Mouse (Mus musculus) lung, embryonic 14.5 days (tissue): ENCODE measurements around the gene Ppm1h. TPM values are rescaled to one million over a fixed set of nuclear protein-coding genes. Genes with fewer than 3 reads are reported as not detected.

Source experiments
- ATAC-seq: fragments of 200-750 bp; cut with Nextera tagmentation; 2 replicates; pipeline ENCODE4 v1.8.0; 2017; ENCODE audit warnings: mild to moderate bottlenecking, moderate TSS enrichment, moderate library complexity; ENCODE audit not compliant: insufficient read depth
- DNase-seq: peaks from one replicate; pipeline ENCODE4 v3.0.0-alpha.2; 2015
- H3K27ac ChIP-seq: fragments of 300-500 bp; sonication (generic); 2 replicates; pipeline ENCODE4 v1.5.1; 2014; ENCODE audit warnings: low read depth, mild to moderate bottlenecking, moderate library complexity
- H3K27me3 ChIP-seq: fragments of 300-500 bp; sonication (generic); 2 replicates; pipeline ENCODE4 v1.6.1; 2014; ENCODE audit warnings: low read length, control low read depth; ENCODE audit not compliant: insufficient read depth
- H3K36me3 ChIP-seq: fragments of 300-500 bp; sonication (generic); 2 replicates; pipeline ENCODE4 v1.6.1; 2014; ENCODE audit warnings: control low read depth; ENCODE audit not compliant: insufficient read depth
- H3K4me1 ChIP-seq: fragments of 300-500 bp; sonication (generic); 2 replicates; pipeline ENCODE4 v1.6.1; 2014; ENCODE audit warnings: antibody characterized with exemption, control low read depth; ENCODE audit not compliant: insufficient read depth
- H3K4me2 ChIP-seq: fragments of 300-500 bp; sonication (generic); 2 replicates; pipeline ENCODE4 v1.6.1; 2014; ENCODE audit warnings: mild to moderate bottlenecking
- H3K4me3 ChIP-seq: fragments of 300-500 bp; sonication (generic); 2 replicates; pipeline ENCODE4 v1.5.1; 2014; ENCODE audit warnings: low read depth, low read length
- H3K9ac ChIP-seq: fragments of 300-500 bp; sonication (generic); 2 replicates; pipeline ENCODE4 v1.6.1; 2014
- H3K9me3 ChIP-seq: fragments of 300-500 bp; sonication (generic); 2 replicates; pipeline ENCODE4 v1.6.1; 2016; ENCODE audit warnings: low read depth, low read length, control low read depth
- CTCF ChIP-seq: IDR thresholded peaks from 2 replicates; pipeline ENCODE4 v1.5.1; 2016; ENCODE audit warnings: antibody characterized with exemption, low read depth
- WGBS: fragments of 180-500 bp; shearing (Covaris S2); extraction: QIAGEN DNeasy Blood & Tissue Kit; methylation state at CpG from one replicate; pipeline ENCODE4 v1.1.7; 2014; 5-methylcytosine and 5-hydroxymethylcytosine counted together
- polyA plus RNA-seq: library from polyadenylated mRNA; unstranded; fragments of >200 nt; fragmentation: Nextera tagmentation; extraction: Ambion mirVana; gene quantifications from 2 replicates; pipeline ENCODE4 v1.2.1, GENCODE M21; 2014

Gene Ppm1h
- polyA plus RNA-seq, 1 experiment from 2014 or later: 7.1 TPM

DNA sequence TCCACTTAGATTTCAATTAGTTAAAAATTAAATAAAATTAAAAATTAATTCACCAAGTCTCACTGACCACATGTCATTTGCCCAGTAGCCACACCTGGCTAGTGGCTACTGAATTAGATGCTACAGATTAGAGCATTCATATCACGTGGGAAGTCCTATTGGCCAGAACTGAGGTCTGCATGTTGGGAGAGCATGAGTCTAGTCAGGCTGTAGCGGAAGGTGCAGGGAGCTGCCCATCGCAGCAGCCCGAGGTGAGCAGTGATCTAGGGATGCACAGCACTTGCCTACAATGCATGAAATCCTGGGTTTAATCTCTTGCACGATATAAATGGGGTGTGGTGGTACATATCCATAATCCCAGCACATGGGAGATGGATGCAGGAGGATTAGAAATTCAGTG, 206.7 kb downstream of the Ppm1h start:
- 85% methylated on average over 5 of the region's 5 CpGs for WGBS
- H3K9me3 ChIP-seq: no peaks in the 10 kb centered on the region

GRCm38 (mm10) chr10:122886055-122886915, 207.7 kb downstream of the Ppm1h start:
- 8% methylated on average over 26 of the region's 26 CpGs for WGBS
- Histone ChIP-seq H3K4me1 (peaks cover 39% of the 10 kb centered on the region), H3K4me2 (peak overlapping the region; percentile 53), H3K9me3 (no peaks in the 10 kb centered on the region), H3K4me3 (peak overlapping the region; percentile 13; the same call in 1 of the 2 replicates), H3K9ac (peak overlapping the region; percentile 46; the same call in 1 of the 2 replicates), H3K36me3 (no peaks in the 10 kb centered on the region), H3K27me3 (no peaks in the 10 kb centered on the region), H3K27ac (peak overlapping the region; percentile 82)
- peak; percentile 81 for DNase-seq
- TF ChIP-seq CTCF: no peak
- peak; percentile 26 for ATAC-seq

More for the DNA sequence above, 206.7 kb downstream of the Ppm1h start:
- Histone ChIP-seq H3K27me3 (no peaks in the 10 kb centered on the region), H3K4me1 (peaks cover 36% of the 10 kb centered on the region), H3K4me2 (no peak overlapping the region), H3K36me3 (no peaks in the 10 kb centered on the region), H3K4me3 (no peak overlapping the region), H3K9ac (no peak overlapping the region), H3K27ac (peak overlapping the region; percentile 88; the same call in 1 of the 2 replicates)
- ATAC-seq (no peak), DNase-seq (no peak)
- TF ChIP-seq CTCF: no peak

DNA sequence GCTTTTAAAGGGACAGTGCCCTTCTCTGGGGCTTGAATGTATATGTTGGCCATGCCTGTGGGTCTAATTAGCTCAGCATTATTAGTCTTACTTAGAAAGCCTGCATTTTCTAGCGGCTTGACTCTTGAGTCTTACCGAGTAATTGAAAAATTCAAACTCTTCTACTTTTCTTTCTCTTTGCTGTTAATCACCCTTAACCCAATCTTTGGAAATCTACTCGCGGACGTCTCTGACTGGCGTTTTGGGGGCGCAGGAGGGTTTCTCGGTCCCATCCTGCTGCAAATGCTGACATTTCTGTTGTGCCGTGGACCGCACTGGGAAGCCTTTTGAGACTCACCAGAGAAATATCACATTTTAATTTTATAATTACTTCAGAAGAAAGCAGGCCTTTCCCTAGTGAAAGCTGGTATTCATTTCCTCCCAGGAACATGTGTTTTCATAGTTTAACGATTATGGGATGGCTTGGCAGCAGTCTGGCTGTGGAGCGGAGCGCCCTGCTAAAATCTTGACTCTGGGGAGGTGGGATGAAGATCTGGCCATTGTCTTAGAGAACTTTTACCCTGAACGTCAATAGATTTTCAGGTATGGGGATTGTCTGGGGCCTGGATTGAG, 208.5 kb downstream of the Ppm1h start:
- H3K27me3 ChIP-seq: no peaks in the 10 kb centered on the region
- H3K36me3 ChIP-seq: no peaks in the 10 kb centered on the region
- 54% methylated on average over 14 of the region's 14 CpGs for WGBS
- H3K9ac ChIP-seq: peak overlapping the region; percentile 3; the same call in 1 of the 2 replicates
- H3K9me3 ChIP-seq: no peaks in the 10 kb centered on the region
- H3K4me3 ChIP-seq: no peak overlapping the region
- H3K4me1 ChIP-seq: peaks cover 39% of the 10 kb centered on the region
- ATAC-seq (no peak), DNase-seq (peak; percentile 52)
- no peak for TF ChIP-seq CTCF
- H3K27ac ChIP-seq: peak overlapping the region; percentile 82
- peak overlapping the region; percentile 53; the same call in 1 of the 2 replicates for H3K4me2 ChIP-seq

GRCm38 (mm10) chr10:122887528-122888183, 209.1 kb downstream of the Ppm1h start:
- H3K27me3 ChIP-seq: no peaks in the 10 kb centered on the region
- peak; percentile 66 for ATAC-seq
- peak; percentile 81 for DNase-seq
- H3K4me2 ChIP-seq: peak overlapping the region; percentile 31; the same call in 1 of the 2 replicates
- H3K36me3 ChIP-seq: no peaks in the 10 kb centered on the region
- peaks cover 39% of the 10 kb centered on the region for H3K4me1 ChIP-seq
- H3K9ac ChIP-seq: 0 out of 2 replicates have a peak overlapping the region, but pooled peaks have one; percentile 3
- H3K27ac ChIP-seq: peak overlapping the region; percentile 82
- 31% methylated on average over 10 of the region's 10 CpGs for WGBS
- H3K4me3 ChIP-seq: no peak overlapping the region
- TF ChIP-seq CTCF: no peak
- H3K9me3 ChIP-seq: no peaks in the 10 kb centered on the region

- 67% methylated on average over 14 of the region's 14 CpGs for WGBS
- no peak for DNase-seq
Observed at GRCm38 (mm10) chr10:122890682-122891350, 212.3 kb downstream of the Ppm1h start.

DNA sequence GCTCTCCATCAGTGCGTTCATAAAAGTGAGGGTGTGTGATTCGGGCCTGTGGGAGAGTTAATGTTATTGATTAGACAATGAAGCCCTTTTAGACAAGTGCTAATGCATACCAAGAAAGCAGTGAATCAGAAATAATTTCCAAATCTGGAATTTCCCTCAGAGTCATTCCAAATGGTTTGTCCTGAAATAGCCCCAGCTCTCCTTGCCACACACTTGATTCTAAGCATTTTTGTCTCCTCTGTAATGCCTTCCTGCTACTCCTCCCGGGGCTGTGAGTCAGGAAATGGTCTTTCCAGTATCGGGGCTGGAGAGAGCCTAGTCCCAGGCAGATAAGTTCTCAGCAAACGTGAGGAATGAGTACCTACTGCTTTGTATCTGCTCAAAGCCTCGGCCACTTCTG, 212.9 kb downstream of the Ppm1h start:
- Histone ChIP-seq H3K27me3 (no peaks in the 10 kb centered on the region), H3K9ac (no peak overlapping the region), H3K4me3 (no peak overlapping the region), H3K36me3 (no peaks in the 10 kb centered on the region), H3K27ac (no peak overlapping the region), H3K9me3 (no peaks in the 10 kb centered on the region), H3K4me2 (no peak overlapping the region), H3K4me1 (peaks cover 33% of the 10 kb centered on the region)
- TF ChIP-seq CTCF: no peak
- WGBS: 60% methylated on average over 6 of the region's 6 CpGs
- DNase-seq: no peak
- no peak for ATAC-seq

More at GRCm38 (mm10) chr10:122890682-122891350, 212.3 kb downstream of the Ppm1h start:
- no peak overlapping the region for H3K4me3 ChIP-seq
- no peak for TF ChIP-seq CTCF
- no peaks in the 10 kb centered on the region for H3K9me3 ChIP-seq
- no peak overlapping the region for H3K4me2 ChIP-seq
- H3K36me3 ChIP-seq: no peaks in the 10 kb centered on the region
- H3K9ac ChIP-seq: no peak overlapping the region
- H3K27me3 ChIP-seq: no peaks in the 10 kb centered on the region
- peaks cover 35% of the 10 kb centered on the region for H3K4me1 ChIP-seq
- no peak for ATAC-seq
- no peak overlapping the region for H3K27ac ChIP-seq
